Mouse (Mus musculus) spleen, adult 2 months (tissue): Measurements from ENCODE around the gene Hmg20b.

Experiments
- CTCF ChIP-seq: fragments of 200-500 bp; IDR thresholded peaks from 2 replicates; pipeline ENCODE4 v1.5.1; 2011; ENCODE audit warnings: mild to moderate bottlenecking, inconsistent platforms; ENCODE audit not compliant: insufficient read depth, insufficient read length, insufficient replicate concordance; ENCODE audit errors: extremely low read depth
- POLR2A ChIP-seq: fragments of 200-500 bp; IDR thresholded peaks from 2 replicates; pipeline ENCODE4 v1.6.1; 2011; ENCODE audit warnings: low read depth, low read length, inconsistent platforms

GRCm38 (mm10) chr10:81306173-81306668 lies 44.1 kb downstream of the Hmg20b start:
- TF ChIP-seq CTCF (no peak), POLR2A (no peak)
